Mouse (Mus musculus): Measurements from ENCODE around the gene Slc38a6. TPM values are rescaled to one million over a fixed set of nuclear protein-coding genes. Genes with fewer than 3 reads are reported as not detected.
A peak's percentile ranks its signal among the peaks of the same experiment; 100 is the strongest.

Gene Slc38a6
- polyA plus RNA-seq, 1 experiment from 2014 or later: 4.8 TPM

DNA sequence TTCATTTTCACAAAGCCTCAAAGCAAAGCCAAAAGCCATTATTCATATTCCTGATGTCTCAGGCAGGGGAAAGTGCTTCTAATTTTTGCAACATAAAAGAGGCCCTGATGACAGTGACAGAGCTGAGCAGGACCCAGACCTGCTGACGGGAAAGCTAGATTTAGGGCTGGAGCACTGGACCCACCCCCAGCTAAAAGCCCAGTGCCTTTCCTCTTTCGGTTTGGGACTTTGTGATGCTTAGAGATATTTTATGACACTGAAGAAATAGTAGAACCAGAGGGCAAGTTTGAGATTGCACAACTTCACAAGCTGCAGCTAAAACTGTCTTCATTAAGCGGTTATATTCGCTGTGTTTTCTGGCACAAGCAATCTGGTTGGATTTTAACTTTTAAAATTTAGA, 18.1 kb downstream of the Slc38a6 start:
- Histone ChIP-seq H3K36me3 (ENCODE audit: control insufficient read depth, insufficient read depth) (no peaks in the 10 kb centered on the region; the same call in 1 of the 2 replicates), H3K4me1 (ENCODE audit: control insufficient read depth, insufficient read depth, low read length) (no peaks in the 10 kb centered on the region), H3K4me2 (ENCODE audit: low read depth, low read length) (no peak overlapping the region), H3K27ac (ENCODE audit: low read length) (0 out of 2 replicates have a peak overlapping the region, but pooled peaks have one; percentile 3), H3K9me3 (replicated peaks; ENCODE audit: control insufficient read depth, low read length) (no peaks in the 10 kb centered on the region), H3K27me3 (ENCODE audit: control insufficient read depth, insufficient read depth, low read length) (no peaks in the 10 kb centered on the region), H3K4me3 (ENCODE audit: low read length) (no peak overlapping the region), H3K9ac (ENCODE audit: low read length) (no peak overlapping the region)
- no peak for ATAC-seq (replicated peaks; ENCODE audit: extremely low read depth, insufficient read depth, low FRiP score)
- WGBS: 65% methylated on average over 4 of the region's 4 CpGs

DNA sequence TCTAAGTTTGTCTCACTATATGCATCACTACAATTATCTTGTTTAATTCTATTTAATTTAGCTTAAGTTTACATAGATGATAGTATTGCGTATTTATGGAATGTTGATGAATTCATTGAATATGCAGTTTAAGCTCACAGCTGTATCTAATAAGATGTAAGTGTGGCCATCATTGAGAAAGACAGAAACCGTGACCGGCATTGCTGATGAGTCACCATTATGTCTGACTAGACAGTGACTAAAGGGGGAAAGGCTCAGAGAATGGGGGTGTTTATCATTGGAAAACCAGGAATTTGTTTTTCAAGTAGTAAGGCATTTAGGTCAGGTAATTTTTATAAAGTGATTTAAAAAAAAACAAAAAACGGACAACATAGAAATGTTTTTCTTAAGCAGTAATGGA, 21.2 kb downstream of the Slc38a6 start:
- H3K27ac ChIP-seq (ENCODE audit: low read length): no peak overlapping the region
- no peaks in the 10 kb centered on the region for H3K27me3 ChIP-seq (ENCODE audit: control insufficient read depth, insufficient read depth, low read length)
- 92% methylated on average over 4 of the region's 4 CpGs for WGBS
- H3K4me1 ChIP-seq (ENCODE audit: control insufficient read depth, insufficient read depth, low read length): no peaks in the 10 kb centered on the region
- no peak overlapping the region for H3K4me3 ChIP-seq (ENCODE audit: low read length)
- H3K36me3 ChIP-seq (ENCODE audit: control insufficient read depth, insufficient read depth): no peaks in the 10 kb centered on the region
- H3K9me3 ChIP-seq (replicated peaks; ENCODE audit: control insufficient read depth, low read length): no peaks in the 10 kb centered on the region
- ATAC-seq (replicated peaks; ENCODE audit: extremely low read depth, insufficient read depth, low FRiP score): no peak
- no peak overlapping the region for H3K9ac ChIP-seq (ENCODE audit: low read length)
- no peak overlapping the region for H3K4me2 ChIP-seq (ENCODE audit: low read depth, low read length)

GRCm38 (mm10) chr12:73308711-73309110, 22.1 kb downstream of the Slc38a6 start:
- no peaks in the 10 kb centered on the region for H3K36me3 ChIP-seq (ENCODE audit: control insufficient read depth, insufficient read depth)
- 74% methylated on average over 2 of the region's 2 CpGs for WGBS
- no peak for ATAC-seq (replicated peaks; ENCODE audit: extremely low read depth, insufficient read depth, low FRiP score)
- H3K4me3 ChIP-seq (ENCODE audit: low read length): no peak overlapping the region
- H3K9ac ChIP-seq (ENCODE audit: low read length): no peak overlapping the region
- no peak overlapping the region for H3K27ac ChIP-seq (ENCODE audit: low read length)
- no peak overlapping the region for H3K4me2 ChIP-seq (ENCODE audit: low read depth, low read length)
- no peaks in the 10 kb centered on the region for H3K4me1 ChIP-seq (ENCODE audit: control insufficient read depth, insufficient read depth, low read length)
- H3K27me3 ChIP-seq (ENCODE audit: control insufficient read depth, insufficient read depth, low read length): no peaks in the 10 kb centered on the region
- no peaks in the 10 kb centered on the region for H3K9me3 ChIP-seq (replicated peaks; ENCODE audit: control insufficient read depth, low read length)

DNA sequence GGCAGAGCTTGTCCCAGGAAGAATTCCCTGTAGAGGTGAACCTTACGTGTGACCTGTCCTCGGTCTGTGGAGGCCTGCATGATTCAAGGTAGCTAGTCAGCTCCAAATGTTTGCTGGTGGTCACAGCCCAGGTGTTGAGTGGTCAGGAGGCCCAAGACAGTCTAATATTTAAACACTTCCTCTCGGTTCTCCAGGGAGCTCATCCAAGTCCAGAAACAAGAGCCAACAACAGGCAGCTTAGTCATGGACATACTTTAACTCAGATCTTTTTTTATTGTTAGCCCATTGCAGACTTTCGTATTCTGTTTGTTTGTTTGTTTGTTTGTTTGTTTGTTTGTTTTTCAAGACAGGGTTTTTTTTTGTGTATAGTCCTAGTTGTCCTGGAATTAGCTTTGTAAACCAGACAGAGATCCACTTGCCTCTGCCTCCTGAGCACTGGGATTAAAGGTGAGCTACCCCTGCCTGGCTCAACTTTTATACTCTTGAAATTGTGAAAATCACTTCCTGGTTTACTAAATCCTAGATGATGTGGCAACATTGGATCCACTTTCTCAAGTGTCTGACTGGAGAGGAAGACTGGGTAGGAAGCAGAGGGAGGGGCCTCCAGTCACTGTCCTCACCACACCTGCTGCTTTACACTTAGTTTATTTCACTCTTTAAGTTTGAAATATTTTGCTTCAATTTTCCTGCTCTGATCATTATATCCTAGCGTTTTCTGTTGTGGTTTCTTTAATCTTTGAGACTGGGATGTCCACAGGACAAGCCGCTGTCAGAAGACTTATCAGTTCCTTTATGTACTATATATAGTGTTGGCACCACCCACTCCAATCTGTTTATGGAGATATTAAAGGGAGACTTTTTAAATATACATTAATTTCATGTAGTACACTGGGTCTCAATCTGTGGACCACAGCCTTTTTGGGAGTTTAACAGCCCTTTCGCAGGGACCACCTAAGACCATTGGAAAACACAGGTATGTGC, 31.4 kb downstream of the Slc38a6 start:
- no peaks in the 10 kb centered on the region; the same call in 1 of the 2 replicates for H3K36me3 ChIP-seq (ENCODE audit: control insufficient read depth, insufficient read depth)
- no peaks in the 10 kb centered on the region for H3K27me3 ChIP-seq (ENCODE audit: control insufficient read depth, insufficient read depth, low read length)
- H3K4me2 ChIP-seq (ENCODE audit: low read depth, low read length): no peak overlapping the region
- H3K4me3 ChIP-seq (ENCODE audit: low read length): no peak overlapping the region
- no peak overlapping the region for H3K27ac ChIP-seq (ENCODE audit: low read length)
- H3K4me1 ChIP-seq (ENCODE audit: control insufficient read depth, insufficient read depth, low read length): 0 out of 2 replicates have a peak, but pooled peaks cover 2% of the 10 kb centered on the region
- ATAC-seq (replicated peaks; ENCODE audit: extremely low read depth, insufficient read depth, low FRiP score): no peak
- H3K9ac ChIP-seq (ENCODE audit: low read length): no peak overlapping the region
- H3K9me3 ChIP-seq (replicated peaks; ENCODE audit: control insufficient read depth, low read length): no peaks in the 10 kb centered on the region
- WGBS: 81% methylated on average over 7 of the region's 7 CpGs

DNA sequence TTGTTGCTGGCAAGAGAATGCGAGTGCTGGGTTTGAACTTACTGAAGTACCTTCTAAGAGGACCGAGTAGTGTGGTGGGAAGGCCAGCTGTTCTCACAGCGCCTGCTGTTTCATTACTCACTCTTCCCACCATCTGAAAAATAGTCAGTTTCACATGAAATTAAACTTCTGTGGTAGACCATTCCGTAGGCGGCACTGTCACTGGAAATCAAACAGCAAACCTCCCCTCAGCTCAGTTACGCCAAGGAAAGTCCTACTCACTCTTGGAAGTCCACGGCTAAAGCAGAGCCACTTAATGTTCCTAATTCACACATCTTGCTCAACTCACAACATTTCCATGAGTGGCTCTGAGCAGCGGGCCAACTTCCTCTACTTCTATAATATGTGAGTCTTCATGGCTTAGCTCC, 37.6 kb downstream of the Slc38a6 start:
- Histone ChIP-seq H3K4me3 (ENCODE audit: low read length) (no peak overlapping the region), H3K4me1 (ENCODE audit: control insufficient read depth, insufficient read depth, low read length) (peaks cover 17% of the 10 kb centered on the region), H3K27ac (ENCODE audit: low read length) (no peak overlapping the region), H3K36me3 (ENCODE audit: control insufficient read depth, insufficient read depth) (no peaks in the 10 kb centered on the region), H3K9me3 (replicated peaks; ENCODE audit: control insufficient read depth, low read length) (no peaks in the 10 kb centered on the region), H3K9ac (ENCODE audit: low read length) (no peak overlapping the region), H3K4me2 (ENCODE audit: low read depth, low read length) (no peak overlapping the region), H3K27me3 (ENCODE audit: control insufficient read depth, insufficient read depth, low read length) (no peaks in the 10 kb centered on the region)
- no peak for ATAC-seq (replicated peaks; ENCODE audit: extremely low read depth, insufficient read depth, low FRiP score)
- 83% methylated on average over 8 of the region's 8 CpGs for WGBS

GRCm38 (mm10) chr12:73324742-73325141, 38.2 kb downstream of the Slc38a6 start:
- H3K4me3 ChIP-seq (ENCODE audit: low read length): no peak overlapping the region
- peak; percentile 68; the same call in 1 of the 2 replicates for ATAC-seq (replicated peaks; ENCODE audit: extremely low read depth, insufficient read depth, low FRiP score)
- H3K9me3 ChIP-seq (replicated peaks; ENCODE audit: control insufficient read depth, low read length): no peaks in the 10 kb centered on the region
- no peaks in the 10 kb centered on the region for H3K27me3 ChIP-seq (ENCODE audit: control insufficient read depth, insufficient read depth, low read length)
- no peaks in the 10 kb centered on the region for H3K36me3 ChIP-seq (ENCODE audit: control insufficient read depth, insufficient read depth)
- H3K27ac ChIP-seq (ENCODE audit: low read length): peak overlapping the region; percentile 85
- 81% methylated on average over 1 of the region's 1 CpGs for WGBS
- H3K4me2 ChIP-seq (ENCODE audit: low read depth, low read length): no peak overlapping the region
- peaks cover 17% of the 10 kb centered on the region for H3K4me1 ChIP-seq (ENCODE audit: control insufficient read depth, insufficient read depth, low read length)
- no peak overlapping the region for H3K9ac ChIP-seq (ENCODE audit: low read length)

DNA sequence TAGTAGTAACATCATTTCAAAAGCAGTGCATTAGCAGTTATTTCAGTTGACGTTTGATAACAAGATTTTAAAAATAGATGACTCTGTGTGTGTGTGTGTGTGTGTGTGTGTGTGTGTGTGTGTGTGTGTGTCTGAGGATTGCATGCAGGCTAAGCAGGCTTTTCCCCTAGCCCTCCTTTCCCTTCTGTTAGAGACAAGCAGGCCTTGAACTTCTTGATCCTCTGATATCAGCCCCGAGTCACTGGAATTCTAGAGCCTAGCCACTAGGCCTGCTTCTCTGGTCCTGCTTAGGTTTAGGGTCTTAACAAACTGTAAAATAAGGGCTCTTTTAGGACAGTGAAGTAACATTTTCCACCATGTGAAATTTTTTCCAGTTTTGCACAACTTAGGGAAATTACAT, 38.6 kb downstream of the Slc38a6 start:
- Histone ChIP-seq H3K27ac (ENCODE audit: low read length) (peak overlapping the region; percentile 85), H3K4me1 (ENCODE audit: control insufficient read depth, insufficient read depth, low read length) (peaks cover 17% of the 10 kb centered on the region), H3K4me3 (ENCODE audit: low read length) (no peak overlapping the region), H3K4me2 (ENCODE audit: low read depth, low read length) (no peak overlapping the region), H3K27me3 (ENCODE audit: control insufficient read depth, insufficient read depth, low read length) (no peaks in the 10 kb centered on the region), H3K36me3 (ENCODE audit: control insufficient read depth, insufficient read depth) (no peaks in the 10 kb centered on the region), H3K9me3 (replicated peaks; ENCODE audit: control insufficient read depth, low read length) (no peaks in the 10 kb centered on the region), H3K9ac (ENCODE audit: low read length) (peak overlapping the region; percentile 38; the same call in 1 of the 2 replicates)
- 13% methylated on average over 2 of the region's 2 CpGs for WGBS
- no peak for ATAC-seq (replicated peaks; ENCODE audit: extremely low read depth, insufficient read depth, low FRiP score)

DNA sequence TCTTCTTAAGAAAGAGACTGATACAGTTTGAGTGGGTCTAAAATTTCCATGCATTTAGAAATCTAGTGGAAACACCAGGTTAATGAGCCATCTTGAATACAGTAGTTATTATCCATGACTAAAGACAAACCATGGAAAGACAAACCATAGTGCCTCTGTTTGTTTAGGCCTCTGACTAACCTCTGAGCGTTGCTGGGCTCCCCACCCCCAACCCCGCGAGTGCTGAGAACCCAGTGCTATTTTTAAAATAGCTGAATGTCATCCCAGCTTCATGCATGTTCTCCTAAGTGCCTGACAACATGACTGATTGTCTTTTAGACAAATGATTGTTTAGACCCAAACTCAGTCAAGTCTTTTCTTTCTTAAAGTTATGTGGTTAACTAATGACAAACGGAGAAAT, 39.0 kb downstream of the Slc38a6 start:
- ATAC-seq (replicated peaks; ENCODE audit: extremely low read depth, insufficient read depth, low FRiP score): peak; percentile 66
- 15% methylated on average over 4 of the region's 4 CpGs for WGBS
- no peak overlapping the region for H3K4me3 ChIP-seq (ENCODE audit: low read length)
- peak overlapping the region; percentile 85 for H3K27ac ChIP-seq (ENCODE audit: low read length)
- no peaks in the 10 kb centered on the region for H3K27me3 ChIP-seq (ENCODE audit: control insufficient read depth, insufficient read depth, low read length)
- H3K36me3 ChIP-seq (ENCODE audit: control insufficient read depth, insufficient read depth): no peaks in the 10 kb centered on the region
- H3K9me3 ChIP-seq (replicated peaks; ENCODE audit: control insufficient read depth, low read length): no peaks in the 10 kb centered on the region
- peaks cover 17% of the 10 kb centered on the region for H3K4me1 ChIP-seq (ENCODE audit: control insufficient read depth, insufficient read depth, low read length)
- H3K4me2 ChIP-seq (ENCODE audit: low read depth, low read length): no peak overlapping the region
- H3K9ac ChIP-seq (ENCODE audit: low read length): no peak overlapping the region

GRCm38 (mm10) chr12:73327381-73327780, 40.8 kb downstream of the Slc38a6 start:
- Histone ChIP-seq H3K4me1 (ENCODE audit: control insufficient read depth, insufficient read depth, low read length) (peaks cover 16% of the 10 kb centered on the region), H3K9me3 (replicated peaks; ENCODE audit: control insufficient read depth, low read length) (no peaks in the 10 kb centered on the region), H3K27me3 (ENCODE audit: control insufficient read depth, insufficient read depth, low read length) (no peaks in the 10 kb centered on the region), H3K27ac (ENCODE audit: low read length) (no peak overlapping the region), H3K36me3 (ENCODE audit: control insufficient read depth, insufficient read depth) (no peaks in the 10 kb centered on the region), H3K9ac (ENCODE audit: low read length) (no peak overlapping the region), H3K4me2 (ENCODE audit: low read depth, low read length) (no peak overlapping the region), H3K4me3 (ENCODE audit: low read length) (no peak overlapping the region)
- WGBS: 76% methylated on average over 3 of the region's 3 CpGs
- ATAC-seq (replicated peaks; ENCODE audit: extremely low read depth, insufficient read depth, low FRiP score): no peak

All from heart, embryonic 16.5 days (tissue).